Mouse (Mus musculus) liver, adult (tissue): ENCODE measurements around the gene Zdhhc18.

Source experiments
- GATA4 ChIP-seq: IDR thresholded peaks from 2 replicates; pipeline ENCODE4 v1.6.1; 2014; ENCODE audit warnings: mild to moderate bottlenecking, low read length; ENCODE audit not compliant: insufficient replicate concordance

Zdhhc18 gene

GRCm38 (mm10) chr4:133626621-133627020 is 23.3 kb downstream of the Zdhhc18 start:
- no peak for TF ChIP-seq GATA4

DNA sequence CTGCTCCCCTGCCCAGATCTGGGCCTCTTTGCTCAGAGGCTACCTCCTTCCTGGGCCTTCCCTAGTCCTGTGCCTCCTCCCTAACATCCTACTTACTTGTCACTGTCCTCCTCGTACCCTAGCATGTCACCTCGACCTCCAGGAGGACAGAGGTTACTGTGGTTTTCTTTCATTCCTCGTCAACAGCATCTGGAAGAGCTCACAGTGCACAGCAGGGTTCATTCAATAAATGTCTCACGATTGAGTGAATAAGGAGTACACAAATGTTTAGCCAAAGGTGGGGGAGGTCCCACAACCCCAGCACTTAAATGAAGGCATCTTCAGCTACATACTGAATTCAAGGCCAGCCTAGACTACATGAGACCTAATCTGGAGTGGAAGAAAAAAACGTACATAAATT is 23.7 kb downstream of the Zdhhc18 start:
- TF ChIP-seq GATA4, result no peak

- peak; percentile 30; the same call in 1 of the 2 replicates for TF ChIP-seq GATA4
Observed at GRCm38 (mm10) chr4:133625621-133626071, 24.3 kb downstream of the Zdhhc18 start.

- TF ChIP-seq GATA4, result no peak
Observed at GRCm38 (mm10) chr4:133624830-133625229, 25.1 kb downstream of the Zdhhc18 start.

DNA sequence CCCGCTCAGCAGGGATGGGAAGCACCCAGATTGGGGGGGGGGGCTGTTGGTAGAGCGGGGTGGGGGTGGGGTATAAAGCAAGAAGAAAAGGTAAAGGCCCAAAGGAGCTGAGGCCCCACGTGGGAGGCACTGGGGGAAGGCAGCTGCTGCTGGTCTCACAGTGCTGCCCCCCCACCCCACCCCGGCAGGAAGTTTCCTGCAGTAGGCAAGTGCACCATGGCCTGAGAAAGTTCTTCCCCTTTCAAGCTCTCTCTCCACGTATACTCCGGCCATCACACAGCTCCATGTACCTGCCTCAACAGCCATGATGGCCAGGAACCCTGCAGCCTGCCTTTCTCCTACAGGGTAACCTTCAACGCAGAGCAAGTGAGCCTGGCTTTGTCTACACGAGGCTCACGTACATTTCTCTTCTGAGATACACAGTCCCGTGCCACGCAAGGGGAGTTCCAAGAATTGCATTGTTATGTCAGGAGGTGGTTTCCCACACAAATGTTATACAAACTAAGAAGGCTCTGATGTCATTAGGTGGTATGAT is 27.7 kb downstream of the Zdhhc18 start:
- TF ChIP-seq GATA4, result no peak

- TF ChIP-seq GATA4, result no peak
Observed at GRCm38 (mm10) chr4:133620668-133621067, 29.3 kb downstream of the Zdhhc18 start.

DNA sequence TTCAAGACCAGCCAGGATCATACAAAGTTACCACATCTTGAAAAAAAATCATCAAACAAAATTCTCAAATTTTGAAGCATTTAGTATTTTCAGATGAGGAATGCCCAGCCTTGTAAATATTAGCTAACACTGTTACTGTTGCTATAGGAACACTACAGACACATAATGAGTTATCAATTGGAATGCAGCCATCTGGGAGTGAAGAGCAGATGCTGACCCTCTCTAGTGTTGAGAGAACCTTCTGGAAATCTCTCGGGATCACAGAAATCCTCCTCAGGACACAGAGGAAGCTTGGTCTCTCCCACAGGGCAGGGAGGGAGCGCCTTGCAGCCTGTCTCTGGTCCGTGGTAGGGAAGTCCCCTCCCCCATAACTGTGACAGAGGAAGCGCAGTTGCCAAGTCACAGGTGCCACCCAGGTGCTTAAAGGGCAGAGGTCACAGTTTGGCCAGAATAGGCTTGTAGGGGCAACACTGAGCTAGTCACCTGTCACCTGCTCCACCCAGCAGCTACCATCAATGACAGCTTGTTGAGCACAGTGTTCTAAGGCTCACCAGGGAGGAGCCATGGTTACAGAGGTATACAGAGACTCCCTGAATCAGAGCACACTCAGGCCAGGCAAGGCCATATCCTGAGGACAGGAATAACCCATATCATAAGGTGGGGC is 30.3 kb downstream of the Zdhhc18 start:
- no peak for TF ChIP-seq GATA4

DNA sequence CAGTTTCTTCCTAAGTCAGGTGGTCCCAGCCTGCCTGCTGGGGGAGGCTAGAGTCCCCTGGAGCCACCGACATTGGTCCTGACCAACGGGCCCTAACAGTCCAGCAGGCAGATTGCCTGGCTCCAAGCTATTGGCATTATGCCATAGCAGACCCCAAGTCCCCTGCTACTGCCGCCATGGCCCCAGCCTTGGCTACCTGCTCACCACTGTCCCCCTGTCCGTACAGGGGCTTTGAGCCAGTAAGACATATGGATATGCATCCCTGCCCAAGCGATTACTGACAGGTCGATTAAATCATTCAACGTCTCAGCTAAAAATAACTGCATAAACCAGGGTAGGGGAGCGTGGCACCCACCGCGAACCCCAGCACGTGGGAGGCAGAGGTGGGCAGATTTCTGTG is 32.0 kb downstream of the Zdhhc18 start:
- no peak for TF ChIP-seq GATA4

GRCm38 (mm10) chr4:133615416-133615815 is 34.5 kb downstream of the Zdhhc18 start:
- no peak for TF ChIP-seq GATA4

- no peak for TF ChIP-seq GATA4
Observed at GRCm38 (mm10) chr4:133614274-133614761, 35.6 kb downstream of the Zdhhc18 start.

DNA sequence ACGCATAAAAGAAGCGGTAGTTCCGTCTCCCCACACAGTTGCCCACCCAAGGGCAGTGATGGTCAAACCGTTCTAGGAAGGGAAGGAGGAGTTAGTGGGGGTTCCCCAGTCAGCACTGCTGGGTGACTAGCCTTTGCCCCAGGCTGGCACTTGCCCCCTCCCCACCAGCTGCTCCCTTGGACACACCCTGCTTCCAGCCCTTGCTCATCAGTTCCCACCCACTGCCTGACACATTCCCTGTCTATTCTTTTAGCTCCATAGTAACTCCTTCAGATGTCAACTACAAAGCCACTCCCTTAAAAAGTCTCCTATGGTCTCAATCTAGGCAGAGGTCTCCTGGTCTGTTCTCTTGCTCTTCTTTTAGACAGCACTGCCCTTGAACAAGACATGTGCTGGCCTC is 36.1 kb downstream of the Zdhhc18 start:
- no peak for TF ChIP-seq GATA4

- no peak for TF ChIP-seq GATA4
Observed at GRCm38 (mm10) chr4:133613026-133613425, 36.9 kb downstream of the Zdhhc18 start.

DNA sequence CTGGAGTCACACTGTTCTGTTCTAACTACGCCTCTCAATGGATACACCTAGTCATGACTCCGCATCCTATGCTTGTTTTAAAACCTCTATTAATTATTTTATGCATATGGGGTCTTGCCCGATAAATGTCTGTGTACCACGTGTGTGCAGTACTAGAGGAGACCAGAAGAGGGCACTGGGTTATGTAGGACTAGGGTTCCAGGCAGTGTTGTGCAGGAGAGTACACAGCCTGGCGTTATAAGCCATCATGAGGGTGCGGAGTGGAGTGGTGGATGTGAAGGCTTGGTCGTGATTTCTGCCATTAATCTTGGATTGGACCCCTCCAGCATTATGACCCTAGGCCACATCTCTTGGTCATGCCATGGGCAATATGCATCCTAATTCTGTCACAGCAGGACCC is 37.5 kb downstream of the Zdhhc18 start:
- no peak for TF ChIP-seq GATA4

DNA sequence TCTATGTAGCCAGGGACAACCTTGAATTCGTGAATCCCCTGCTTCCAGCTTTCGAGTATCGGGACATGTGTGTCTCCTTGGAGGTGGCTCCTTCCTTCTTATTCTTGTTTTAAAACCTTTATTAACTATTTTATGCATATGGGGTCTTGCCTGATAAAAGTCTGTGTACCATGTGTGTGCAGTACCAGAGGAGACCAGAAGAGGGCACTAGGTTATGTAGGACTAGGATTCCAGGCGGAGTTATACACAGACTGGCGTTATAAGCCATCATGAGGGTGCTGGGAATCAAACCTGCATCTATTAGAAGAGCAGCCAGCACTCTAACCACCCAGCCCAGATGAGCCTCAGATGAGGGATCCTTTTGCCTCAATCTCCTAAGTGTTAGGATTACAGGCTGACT is 38.1 kb downstream of the Zdhhc18 start:
- TF ChIP-seq GATA4, result no peak

GRCm38 (mm10) chr4:133609719-133610118 is 40.2 kb downstream of the Zdhhc18 start:
- TF ChIP-seq GATA4, result no peak

- no peak for TF ChIP-seq GATA4
Observed at GRCm38 (mm10) chr4:133607284-133607683, 42.7 kb downstream of the Zdhhc18 start.

- TF ChIP-seq GATA4, result no peak
Observed at GRCm38 (mm10) chr4:133605330-133605729, 44.6 kb downstream of the Zdhhc18 start.
